Mouse (Mus musculus): ENCODE data around the gene Plekha7.
A peak's percentile ranks its signal among the peaks of the same experiment; 100 is the strongest.

The Plekha7 gene

GRCm38 (mm10) chr7:116222288-116223009, 85.7 kb downstream of the Plekha7 start:
- no peak for DNase-seq (ENCODE audit: low spot score in 2 of 2)

GRCm38 (mm10) chr7:116221883-116222282, 86.3 kb downstream of the Plekha7 start:
- DNase-seq (ENCODE audit: low spot score in 2 of 2) = no peak

GRCm38 (mm10) chr7:116220103-116220707, 88.0 kb downstream of the Plekha7 start:
- DNase-seq (ENCODE audit: low spot score in 2 of 2) = no peak

DNA sequence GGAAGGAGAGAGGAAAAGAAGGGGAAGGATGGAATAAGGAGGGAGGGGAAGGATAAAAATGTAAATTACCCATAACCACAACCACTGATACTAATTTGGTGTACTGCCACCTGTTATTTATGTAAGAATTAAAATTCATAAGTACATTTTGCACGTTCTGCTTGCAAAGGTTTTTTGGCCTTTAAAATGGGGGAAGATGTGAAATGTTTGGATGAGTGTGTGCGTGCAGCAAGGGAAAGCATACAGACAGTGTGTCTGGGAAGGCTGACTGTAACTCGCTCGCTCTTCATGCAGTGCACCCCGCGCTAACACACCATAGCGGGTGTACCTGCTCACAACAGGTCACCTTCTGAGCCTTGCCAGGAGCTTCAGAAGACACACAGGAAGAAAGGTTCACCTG, 90.4 kb downstream of the Plekha7 start:
- DNase-seq (ENCODE audit: low spot score in 2 of 2) = peak in 1 of 2 experiments; percentile 28

- DNase-seq (ENCODE audit: low spot score in 2 of 2) = no peak
Observed at GRCm38 (mm10) chr7:116211904-116212303, 96.3 kb downstream of the Plekha7 start.

DNA sequence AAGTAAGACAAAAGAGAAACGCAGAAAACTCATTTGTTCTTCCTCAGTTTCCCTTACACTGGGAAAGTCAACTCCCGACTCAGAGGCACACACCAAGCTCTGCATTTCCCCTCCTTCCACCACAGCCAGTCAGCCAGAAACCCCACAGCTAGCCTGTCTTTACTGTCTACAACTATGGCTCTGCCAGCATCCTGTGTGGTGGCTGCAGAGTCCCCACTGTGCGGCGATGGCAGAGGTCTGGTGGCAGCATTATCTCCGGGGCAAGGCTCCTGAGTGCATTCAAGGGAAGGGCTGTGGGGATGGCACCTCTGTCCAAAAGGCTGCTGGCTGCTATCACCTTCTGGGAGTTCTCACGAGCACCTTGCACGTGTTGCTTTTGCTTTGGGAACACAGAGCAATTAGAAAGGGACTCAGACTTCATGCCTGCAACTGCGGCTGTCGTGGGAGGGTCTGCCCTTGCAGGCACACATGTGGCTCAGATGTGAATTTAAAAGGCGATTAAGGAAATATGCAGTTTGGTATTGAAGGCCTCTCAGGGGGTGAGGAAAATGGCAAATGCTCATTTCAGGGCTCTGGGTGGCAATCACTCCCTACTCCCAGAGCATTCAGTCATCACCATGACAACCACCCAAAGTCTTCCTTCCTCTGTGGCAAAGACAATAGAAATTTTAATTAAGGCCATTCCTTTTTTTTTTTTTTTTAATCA, 98.1 kb downstream of the Plekha7 start:
- DNase-seq (ENCODE audit: low spot score in 2 of 2) = no peak

DNA sequence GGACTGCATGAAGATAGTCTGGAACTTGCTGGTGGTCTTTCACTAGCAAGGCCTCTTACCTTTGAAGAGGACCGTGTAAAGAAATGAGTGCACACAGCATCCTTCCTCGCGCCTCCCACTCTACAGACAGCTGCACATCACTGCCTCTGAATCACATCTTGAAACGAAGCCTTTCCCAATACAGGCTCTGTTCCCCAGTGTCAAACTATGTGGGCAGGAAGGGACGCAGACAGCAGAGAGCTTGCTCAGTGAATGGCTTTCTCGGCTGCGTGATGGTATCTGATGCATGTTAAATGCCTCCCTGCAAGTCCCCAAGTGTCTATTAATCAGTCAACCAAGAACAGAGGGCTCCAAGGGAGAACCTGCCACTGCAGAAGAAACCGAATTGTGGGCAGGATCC, 99.3 kb downstream of the Plekha7 start:
- DNase-seq (ENCODE audit: low spot score in 2 of 2) = no peak

DNA sequence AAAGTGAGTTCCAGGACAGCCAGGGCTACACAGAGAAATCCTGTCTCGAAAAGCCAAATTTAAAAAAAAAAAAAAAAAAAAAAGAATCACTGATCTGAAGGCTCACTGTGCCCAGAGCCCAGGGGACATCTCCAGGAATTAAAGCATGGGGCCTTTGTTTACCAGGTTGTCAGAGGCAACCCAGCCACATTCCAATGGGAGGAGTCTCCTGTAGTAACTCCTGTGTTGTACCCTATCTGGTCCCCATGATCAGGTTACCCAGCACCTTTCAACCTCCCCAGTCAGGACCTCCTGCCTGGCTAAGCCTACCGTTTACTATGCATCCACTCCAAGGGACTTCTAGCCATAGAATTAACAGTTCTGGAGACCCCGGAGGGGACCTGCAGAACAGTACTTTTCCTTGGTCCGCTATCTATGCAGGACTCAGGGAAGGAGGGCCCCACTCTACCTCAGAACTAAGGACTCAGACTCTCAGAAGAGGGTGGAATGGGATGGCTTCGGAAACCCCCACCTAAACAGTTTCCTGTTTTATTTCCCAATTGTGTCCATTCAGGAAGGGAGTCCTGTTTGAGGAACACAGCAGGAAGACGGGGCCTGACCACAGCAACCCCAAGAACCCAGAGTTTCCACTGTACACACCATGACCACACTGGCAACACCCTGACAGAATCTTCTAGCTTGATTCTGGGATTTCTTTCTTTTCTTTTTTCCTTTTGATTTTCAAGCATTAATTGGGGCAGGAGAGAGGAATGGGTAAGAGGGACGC, 101.2 kb downstream of the Plekha7 start:
- no peak for DNase-seq (ENCODE audit: low spot score in 2 of 2)

GRCm38 (mm10) chr7:116205451-116205850, 102.7 kb downstream of the Plekha7 start:
- DNase-seq (ENCODE audit: low spot score in 2 of 2) = no peak

- no peak for DNase-seq (ENCODE audit: low spot score in 2 of 2)
Observed at GRCm38 (mm10) chr7:116202033-116202681, 106.0 kb downstream of the Plekha7 start.

GRCm38 (mm10) chr7:116200951-116201351, 107.2 kb downstream of the Plekha7 start:
- no peak for DNase-seq (ENCODE audit: low spot score in 2 of 2)

DNA sequence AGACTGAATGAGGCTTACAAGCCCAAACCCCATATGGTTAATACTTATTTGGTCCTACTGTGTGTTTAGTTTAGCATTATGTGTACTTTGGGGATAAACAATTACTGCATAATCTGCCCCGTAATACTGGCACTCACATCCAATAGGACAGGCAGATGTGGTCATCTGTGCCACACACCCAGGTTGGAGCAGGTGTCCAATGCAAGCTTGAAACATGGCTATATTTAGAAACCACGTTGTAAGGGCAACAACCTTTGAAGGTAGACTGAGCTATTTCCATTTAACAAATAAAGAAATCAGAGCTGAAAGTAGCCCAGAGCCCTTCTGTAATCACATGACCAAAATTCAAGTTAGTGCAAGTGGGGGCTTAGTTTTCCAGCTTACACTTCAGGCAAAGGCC, 107.6 kb downstream of the Plekha7 start:
- no peak for DNase-seq (ENCODE audit: low spot score in 2 of 2)

DNA sequence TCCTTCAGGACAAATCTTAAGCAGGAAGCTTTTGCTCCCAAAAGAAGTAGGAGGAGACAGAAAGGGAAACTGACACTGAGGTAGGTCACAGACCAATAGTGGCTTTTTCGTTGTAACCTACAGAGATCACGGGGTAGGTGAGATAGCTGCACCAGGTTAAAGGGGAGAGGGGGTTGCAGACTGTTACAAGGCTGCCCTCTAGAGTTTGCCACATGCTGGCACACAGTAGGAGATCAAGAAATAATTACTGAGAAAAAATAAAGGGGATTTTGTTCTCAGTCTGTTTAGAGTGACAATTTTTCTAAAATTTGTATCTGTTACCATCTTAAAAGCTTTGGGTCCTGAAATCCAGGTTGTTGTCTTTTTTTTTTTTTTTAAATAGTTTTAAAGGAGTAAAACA, 109.3 kb downstream of the Plekha7 start:
- DNase-seq (ENCODE audit: low spot score in 2 of 2) = no peak

- DNase-seq (ENCODE audit: low spot score in 2 of 2) = no peak
Observed at GRCm38 (mm10) chr7:116198407-116198806, 109.8 kb downstream of the Plekha7 start.

- DNase-seq (ENCODE audit: low spot score in 2 of 2) = no peak
Observed at GRCm38 (mm10) chr7:116196974-116197679, 111.0 kb downstream of the Plekha7 start.

DNA sequence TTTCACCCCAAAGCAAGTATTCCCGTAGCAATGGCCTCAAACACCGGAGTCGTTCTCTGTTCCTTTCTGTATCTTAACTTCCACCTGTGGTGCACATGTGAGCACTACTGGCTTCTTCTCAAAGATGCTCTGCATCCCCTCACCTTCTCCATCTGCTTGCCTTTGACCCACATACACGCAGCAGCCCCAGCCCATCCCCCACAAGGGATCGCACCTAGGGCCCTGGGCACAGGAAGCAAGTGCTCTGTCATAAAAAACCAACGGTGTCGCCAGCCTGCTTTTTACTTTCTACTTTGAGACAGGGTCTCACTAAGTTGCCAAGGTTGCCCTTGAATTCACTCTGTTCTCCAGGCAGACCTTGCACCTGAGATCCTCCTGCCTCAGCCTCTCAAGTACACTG, 113.2 kb downstream of the Plekha7 start:
- DNase-seq (ENCODE audit: low spot score in 2 of 2) = no peak

GRCm38 (mm10) chr7:116192966-116193365, 115.2 kb downstream of the Plekha7 start:
- no peak for DNase-seq (ENCODE audit: low spot score in 2 of 2)

DNA sequence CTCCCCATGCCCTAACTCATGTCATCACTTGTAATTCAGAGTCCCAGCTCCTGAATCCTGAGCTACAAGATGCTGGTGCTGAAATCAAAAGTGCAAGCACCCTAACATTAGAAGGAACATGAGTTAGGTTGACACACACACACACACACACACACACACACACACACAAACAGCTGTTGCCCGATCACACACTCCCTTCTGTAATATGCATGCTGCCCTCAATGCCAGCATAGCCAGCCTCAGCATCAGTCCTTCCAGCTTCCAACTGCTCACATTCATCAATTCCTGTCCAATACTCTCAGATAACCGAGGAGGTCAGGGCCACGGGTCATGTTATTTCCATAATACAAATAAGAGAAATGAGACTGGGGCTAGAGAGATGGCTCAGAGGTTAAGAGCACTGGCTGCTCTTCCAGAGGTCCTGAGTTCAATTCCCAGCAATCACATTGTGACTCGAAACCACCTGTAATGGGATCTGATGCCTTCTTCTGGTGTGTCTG, 116.0 kb downstream of the Plekha7 start:
- DNase-seq (ENCODE audit: low spot score in 2 of 2) = no peak

DNA sequence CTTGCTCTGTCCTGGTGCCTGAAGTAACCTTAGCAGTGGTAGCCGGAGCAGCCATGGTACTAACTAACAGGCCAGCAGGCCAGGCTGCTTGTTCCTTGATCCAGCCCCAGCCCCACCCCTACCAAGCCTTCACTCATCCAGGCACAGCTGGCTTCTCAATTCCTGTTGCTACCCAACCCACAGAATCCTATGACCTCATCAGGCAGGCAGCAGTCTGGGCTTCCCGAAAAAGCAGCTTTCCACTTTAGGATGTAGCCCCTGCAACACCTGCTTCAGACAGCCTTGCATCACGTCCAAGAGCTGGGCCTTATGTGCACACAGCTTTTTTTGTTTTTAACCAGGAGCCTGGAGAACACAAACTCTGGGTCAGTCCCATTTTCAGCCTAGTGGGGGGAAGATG, 117.0 kb downstream of the Plekha7 start:
- peak; percentile 52 to 62 for DNase-seq (ENCODE audit: low spot score in 2 of 2)

DNA sequence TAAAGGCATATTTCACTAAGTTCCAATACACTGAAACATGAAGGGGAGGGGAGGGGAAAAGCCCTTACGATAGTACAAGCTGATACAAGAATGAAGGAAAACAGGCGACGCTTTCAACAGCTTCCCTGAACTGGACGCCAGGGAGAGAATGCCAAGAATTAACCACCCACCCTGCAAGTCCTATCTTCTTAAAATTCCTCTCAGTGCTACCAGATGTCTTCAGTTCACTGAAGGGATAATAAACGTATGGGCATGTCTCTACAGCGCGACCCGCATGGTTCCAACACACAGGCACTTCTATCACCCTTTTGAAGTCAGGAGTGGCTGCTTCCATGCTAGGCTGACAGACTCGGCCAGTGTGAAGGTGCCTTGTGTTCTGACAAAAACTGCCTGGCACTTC, 118.5 kb downstream of the Plekha7 start:
- no peak for DNase-seq (ENCODE audit: low spot score in 2 of 2)

DNA sequence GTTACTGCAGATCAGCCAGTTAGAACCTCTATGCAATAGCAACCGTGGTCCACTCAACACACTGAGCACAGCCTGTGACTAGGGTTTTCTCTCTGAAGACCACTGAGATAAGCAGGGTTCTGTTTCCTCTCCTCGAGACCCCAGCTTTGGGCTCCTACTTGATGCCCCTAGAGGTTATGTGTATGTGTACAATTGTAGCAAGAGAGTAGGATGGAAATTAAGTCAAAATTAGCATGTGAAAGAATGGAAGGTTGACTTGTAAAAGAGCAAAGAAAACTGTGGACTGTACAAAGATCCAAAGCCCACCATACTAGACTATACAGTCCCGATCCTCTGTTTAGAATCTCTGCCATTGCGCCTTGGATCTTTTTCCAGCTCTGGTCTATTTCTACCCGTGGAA, 119.8 kb downstream of the Plekha7 start:
- no peak for DNase-seq (ENCODE audit: low spot score in 2 of 2)

All from right cerebral cortex, postnatal 36 days (tissue).